Mouse (Mus musculus) brain, embryonic 14.5 days (tissue): ENCODE results near the gene Plcd1.

Experiments
- CTCF ChIP-seq: fragments of 200-500 bp; IDR thresholded peaks from 2 replicates; pipeline ENCODE4 v1.5.1; 2012; ENCODE audit warnings: inconsistent platforms, mild to moderate bottlenecking, moderate library complexity, borderline replicate concordance; ENCODE audit not compliant: insufficient read depth, insufficient read length; ENCODE audit errors: extremely low read depth
- POLR2A ChIP-seq: fragments of 200-500 bp; IDR thresholded peaks from 2 replicates; pipeline ENCODE4 v1.6.1; 2012; ENCODE audit warnings: mild to moderate bottlenecking, inconsistent platforms, borderline replicate concordance; ENCODE audit not compliant: poor library complexity, insufficient read depth, insufficient read length, severe bottlenecking; ENCODE audit errors: extremely low read depth

- TF ChIP-seq POLR2A (no peak), CTCF (peak; percentile 68)
These were observed 63.7 kb downstream of the Plcd1 start for GRCm38 (mm10) chr9:119029568-119029967.
